Mouse (Mus musculus): ENCODE data around the gene Abcg1. TPM values are rescaled to one million over a fixed set of nuclear protein-coding genes. Genes with fewer than 3 reads are reported as not detected.

Abcg1 gene
- polyA plus RNA-seq, 1 experiment from 2014 or later: 10.1 TPM

GRCm38 (mm10) chr17:31024782-31025125, 32.7 kb upstream of the Abcg1 start:
- Histone ChIP-seq H3K36me3 (ENCODE audit: control insufficient read depth, insufficient read depth, low read length) (no peaks in the 10 kb centered on the region), H3K9me3 (ENCODE audit: control insufficient read depth, low read length) (no peaks in the 10 kb centered on the region), H3K4me2 (ENCODE audit: low read depth, low read length, severe bottlenecking) (no peak overlapping the region), H3K9ac (ENCODE audit: low read length) (no peak overlapping the region), H3K4me1 (replicated peaks; ENCODE audit: control insufficient read depth, insufficient read depth, low read length) (no peaks in the 10 kb centered on the region), H3K4me3 (ENCODE audit: low read depth, low read length) (no peak overlapping the region), H3K27ac (ENCODE audit: low read depth, low read length) (no peak overlapping the region), H3K27me3 (ENCODE audit: control insufficient read depth, insufficient read depth, low read length) (no peaks in the 10 kb centered on the region)
- ATAC-seq (replicated peaks; ENCODE audit: low FRiP score): no peak
- 86% methylated on average over 5 of the region's 5 CpGs for WGBS
- no peak for DNase-seq (ENCODE audit: low spot score)

DNA sequence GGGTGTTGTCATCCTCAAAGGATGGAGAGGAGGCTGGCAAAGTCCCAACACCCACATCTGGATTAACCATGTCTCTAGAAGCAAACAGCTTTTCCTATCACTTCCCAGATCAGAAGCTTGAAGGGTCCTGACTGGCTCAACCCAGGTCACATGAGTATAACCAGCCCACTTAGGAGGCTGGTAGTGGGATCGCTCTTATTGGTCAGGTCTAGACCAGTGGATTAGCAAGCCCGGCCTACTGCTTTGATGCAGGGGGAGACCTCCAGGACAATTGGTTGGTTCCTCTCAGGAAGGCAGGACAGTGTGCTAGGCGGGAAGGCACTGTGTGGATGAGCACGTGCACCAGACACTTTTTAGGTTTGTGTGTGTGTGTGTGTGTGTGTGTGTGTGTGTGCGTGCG, 30.5 kb upstream of the Abcg1 start:
- no peaks in the 10 kb centered on the region for H3K36me3 ChIP-seq (ENCODE audit: control insufficient read depth, insufficient read depth, low read length)
- H3K4me3 ChIP-seq (ENCODE audit: low read depth, low read length): no peak overlapping the region
- H3K27ac ChIP-seq (ENCODE audit: low read depth, low read length): no peak overlapping the region
- 80% methylated on average over 6 of the region's 6 CpGs for WGBS
- no peaks in the 10 kb centered on the region for H3K4me1 ChIP-seq (replicated peaks; ENCODE audit: control insufficient read depth, insufficient read depth, low read length)
- ATAC-seq (replicated peaks; ENCODE audit: low FRiP score): no peak
- DNase-seq (ENCODE audit: low spot score): no peak
- H3K4me2 ChIP-seq (ENCODE audit: low read depth, low read length, severe bottlenecking): no peak overlapping the region
- H3K9me3 ChIP-seq (ENCODE audit: control insufficient read depth, low read length): no peaks in the 10 kb centered on the region; the same call in 1 of the 2 replicates
- no peak overlapping the region for H3K9ac ChIP-seq (ENCODE audit: low read length)
- H3K27me3 ChIP-seq (ENCODE audit: control insufficient read depth, insufficient read depth, low read length): no peaks in the 10 kb centered on the region

DNA sequence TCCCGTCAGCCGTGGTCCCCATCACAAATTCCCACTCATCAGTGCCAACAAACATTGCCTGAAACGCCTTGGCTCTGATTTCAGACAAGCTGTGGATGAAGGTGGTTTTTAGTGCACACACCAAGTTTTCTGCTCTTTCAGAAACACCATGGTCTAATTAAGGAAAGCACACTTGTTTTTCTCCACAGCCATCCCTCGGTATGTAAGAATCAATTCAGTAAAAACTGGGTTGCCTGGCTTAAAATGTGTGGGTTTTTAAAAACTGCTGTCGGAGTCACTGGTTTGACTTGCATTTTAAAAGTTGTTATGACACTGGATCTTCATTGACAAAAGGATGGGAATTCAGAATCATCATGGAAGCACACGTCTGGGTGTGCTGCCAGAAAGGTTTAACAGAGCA, 29.8 kb upstream of the Abcg1 start:
- Histone ChIP-seq H3K27me3 (ENCODE audit: control insufficient read depth, insufficient read depth, low read length) (no peaks in the 10 kb centered on the region), H3K4me3 (ENCODE audit: low read depth, low read length) (no peak overlapping the region), H3K27ac (ENCODE audit: low read depth, low read length) (no peak overlapping the region), H3K36me3 (ENCODE audit: control insufficient read depth, insufficient read depth, low read length) (no peaks in the 10 kb centered on the region), H3K9ac (ENCODE audit: low read length) (no peak overlapping the region), H3K9me3 (ENCODE audit: control insufficient read depth, low read length) (no peaks in the 10 kb centered on the region; the same call in 1 of the 2 replicates), H3K4me2 (ENCODE audit: low read depth, low read length, severe bottlenecking) (no peak overlapping the region), H3K4me1 (replicated peaks; ENCODE audit: control insufficient read depth, insufficient read depth, low read length) (no peaks in the 10 kb centered on the region)
- DNase-seq (ENCODE audit: low spot score) (no peak), ATAC-seq (replicated peaks; ENCODE audit: low FRiP score) (no peak)
- WGBS: 94% methylated on average over 6 of the region's 6 CpGs

DNA sequence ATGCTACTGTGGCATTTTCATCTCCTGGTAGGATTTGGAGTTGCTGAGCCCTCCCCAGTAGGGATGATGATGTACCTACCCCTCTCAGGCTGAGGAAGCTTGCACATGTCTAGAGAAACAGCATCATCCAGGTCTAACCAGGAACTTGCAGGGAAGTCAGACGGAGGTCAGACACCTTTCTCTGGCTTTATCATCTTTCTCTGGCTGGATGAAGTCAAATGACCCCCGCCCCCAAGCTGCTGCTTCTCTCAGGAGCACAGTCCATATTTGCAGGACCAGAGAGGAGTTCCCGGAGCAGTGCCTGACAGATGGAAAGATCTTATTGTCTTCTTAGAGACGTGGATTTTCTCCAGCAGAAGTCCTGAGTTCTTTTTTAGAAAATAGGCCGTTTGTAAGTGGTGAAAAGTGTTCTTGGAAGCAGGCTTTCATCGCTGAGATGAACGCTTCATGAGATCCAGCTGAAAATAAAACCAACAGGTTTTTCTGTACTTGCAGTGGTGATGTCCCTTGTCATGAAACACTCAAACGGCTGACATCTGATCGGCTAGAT, 28.6 kb upstream of the Abcg1 start:
- Histone ChIP-seq H3K4me3 (ENCODE audit: low read depth, low read length) (no peak overlapping the region), H3K9ac (ENCODE audit: low read length) (no peak overlapping the region), H3K4me1 (replicated peaks; ENCODE audit: control insufficient read depth, insufficient read depth, low read length) (no peaks in the 10 kb centered on the region; the same call in 1 of the 2 replicates), H3K36me3 (ENCODE audit: control insufficient read depth, insufficient read depth, low read length) (no peaks in the 10 kb centered on the region), H3K4me2 (ENCODE audit: low read depth, low read length, severe bottlenecking) (no peak overlapping the region), H3K9me3 (ENCODE audit: control insufficient read depth, low read length) (no peaks in the 10 kb centered on the region; the same call in 1 of the 2 replicates), H3K27me3 (ENCODE audit: control insufficient read depth, insufficient read depth, low read length) (no peaks in the 10 kb centered on the region), H3K27ac (ENCODE audit: low read depth, low read length) (no peak overlapping the region)
- 88% methylated on average over 9 of the region's 9 CpGs for WGBS
- ATAC-seq (replicated peaks; ENCODE audit: low FRiP score): no peak
- no peak for DNase-seq (ENCODE audit: low spot score)

- no peak overlapping the region for H3K27ac ChIP-seq (ENCODE audit: low read depth, low read length)
- H3K36me3 ChIP-seq (ENCODE audit: control insufficient read depth, insufficient read depth, low read length): no peaks in the 10 kb centered on the region
- WGBS: 83% methylated on average over 4 of the region's 4 CpGs
- no peak overlapping the region for H3K9ac ChIP-seq (ENCODE audit: low read length)
- no peaks in the 10 kb centered on the region; the same call in 1 of the 2 replicates for H3K9me3 ChIP-seq (ENCODE audit: control insufficient read depth, low read length)
- no peaks in the 10 kb centered on the region; the same call in 1 of the 2 replicates for H3K4me1 ChIP-seq (replicated peaks; ENCODE audit: control insufficient read depth, insufficient read depth, low read length)
- no peak overlapping the region for H3K4me3 ChIP-seq (ENCODE audit: low read depth, low read length)
- H3K27me3 ChIP-seq (ENCODE audit: control insufficient read depth, insufficient read depth, low read length): no peaks in the 10 kb centered on the region
- ATAC-seq (replicated peaks; ENCODE audit: low FRiP score) (no peak), DNase-seq (ENCODE audit: low spot score) (no peak)
- H3K4me2 ChIP-seq (ENCODE audit: low read depth, low read length, severe bottlenecking): no peak overlapping the region
Observed at GRCm38 (mm10) chr17:31029407-31029806, 28.1 kb upstream of the Abcg1 start.

DNA sequence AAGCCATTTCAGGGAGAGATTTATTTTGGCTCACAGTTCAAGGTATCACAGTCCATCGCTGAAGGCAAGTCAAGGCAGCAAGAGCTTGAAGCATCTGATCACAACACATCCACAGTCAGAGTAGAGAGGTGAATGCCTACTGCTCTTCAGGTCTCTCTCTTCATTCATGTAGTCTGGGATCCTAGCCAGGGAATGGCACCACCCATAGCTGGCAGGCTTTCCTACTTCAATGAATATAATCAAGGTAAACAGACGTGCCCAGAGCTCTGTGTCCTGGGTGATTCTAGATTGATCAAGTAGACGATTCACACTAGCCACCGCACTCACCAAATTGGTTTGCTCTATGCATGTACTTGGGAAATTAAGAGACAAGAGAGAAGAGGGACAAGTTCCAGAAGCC, 25.1 kb upstream of the Abcg1 start:
- no peak overlapping the region for H3K4me3 ChIP-seq (ENCODE audit: low read depth, low read length)
- H3K27me3 ChIP-seq (ENCODE audit: control insufficient read depth, insufficient read depth, low read length): no peaks in the 10 kb centered on the region
- H3K36me3 ChIP-seq (ENCODE audit: control insufficient read depth, insufficient read depth, low read length): no peaks in the 10 kb centered on the region
- H3K9ac ChIP-seq (ENCODE audit: low read length): no peak overlapping the region
- DNase-seq (ENCODE audit: low spot score) (no peak), ATAC-seq (replicated peaks; ENCODE audit: low FRiP score) (no peak)
- H3K4me1 ChIP-seq (replicated peaks; ENCODE audit: control insufficient read depth, insufficient read depth, low read length): no peaks in the 10 kb centered on the region; the same call in 1 of the 2 replicates
- no peak overlapping the region for H3K27ac ChIP-seq (ENCODE audit: low read depth, low read length)
- no peak overlapping the region for H3K4me2 ChIP-seq (ENCODE audit: low read depth, low read length, severe bottlenecking)
- H3K9me3 ChIP-seq (ENCODE audit: control insufficient read depth, low read length): no peaks in the 10 kb centered on the region; the same call in 1 of the 2 replicates
- WGBS: 94% methylated on average over 4 of the region's 4 CpGs

DNA sequence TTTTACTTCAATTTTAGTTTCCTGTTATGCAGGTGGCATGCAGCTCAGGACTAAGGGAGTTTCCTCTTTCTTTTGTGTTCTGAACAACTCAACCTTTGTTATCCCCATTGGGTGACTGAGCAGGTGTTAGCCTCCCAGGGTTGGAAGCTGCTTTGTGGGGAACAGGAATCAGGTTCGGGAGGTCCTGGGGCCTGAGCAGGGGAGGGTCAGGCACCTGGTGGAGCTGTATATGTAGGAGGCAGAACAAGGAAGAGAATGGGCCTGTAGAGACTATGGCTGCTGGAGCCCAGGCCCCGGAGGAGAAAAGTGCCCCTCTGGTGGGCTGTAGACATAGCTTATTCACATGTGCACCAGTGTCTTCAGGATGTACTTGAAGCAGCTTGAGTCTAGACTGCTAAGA, 24.2 kb upstream of the Abcg1 start:
- no peak overlapping the region for H3K4me2 ChIP-seq (ENCODE audit: low read depth, low read length, severe bottlenecking)
- H3K27me3 ChIP-seq (ENCODE audit: control insufficient read depth, insufficient read depth, low read length): no peaks in the 10 kb centered on the region
- no peaks in the 10 kb centered on the region for H3K36me3 ChIP-seq (ENCODE audit: control insufficient read depth, insufficient read depth, low read length)
- H3K9ac ChIP-seq (ENCODE audit: low read length): no peak overlapping the region
- H3K9me3 ChIP-seq (ENCODE audit: control insufficient read depth, low read length): no peaks in the 10 kb centered on the region; the same call in 1 of the 2 replicates
- no peaks in the 10 kb centered on the region; the same call in 1 of the 2 replicates for H3K4me1 ChIP-seq (replicated peaks; ENCODE audit: control insufficient read depth, insufficient read depth, low read length)
- WGBS: 74% methylated on average over 2 of the region's 2 CpGs
- no peak overlapping the region for H3K4me3 ChIP-seq (ENCODE audit: low read depth, low read length)
- DNase-seq (ENCODE audit: low spot score) (no peak), ATAC-seq (replicated peaks; ENCODE audit: low FRiP score) (no peak)
- no peak overlapping the region for H3K27ac ChIP-seq (ENCODE audit: low read depth, low read length)

- no peak for DNase-seq (ENCODE audit: low spot score)
- whole genome bisulfite sequencing: 47% methylated on average over 5 of the region's 5 CpGs
- Histone ChIP-seq H3K4me2 (ENCODE audit: low read depth, low read length, severe bottlenecking) (no peak overlapping the region), H3K4me1 (replicated peaks; ENCODE audit: control insufficient read depth, insufficient read depth, low read length) (no peaks in the 10 kb centered on the region; the same call in 1 of the 2 replicates), H3K27me3 (ENCODE audit: control insufficient read depth, insufficient read depth, low read length) (no peaks in the 10 kb centered on the region), H3K9me3 (ENCODE audit: control insufficient read depth, low read length) (no peaks in the 10 kb centered on the region; the same call in 1 of the 2 replicates), H3K27ac (ENCODE audit: low read depth, low read length) (no peak overlapping the region), H3K9ac (ENCODE audit: low read length) (no peak overlapping the region), H3K4me3 (ENCODE audit: low read depth, low read length) (no peak overlapping the region), H3K36me3 (ENCODE audit: control insufficient read depth, insufficient read depth, low read length) (no peaks in the 10 kb centered on the region)
- ATAC-seq (replicated peaks; ENCODE audit: low FRiP score): no peak
Observed at GRCm38 (mm10) chr17:31034165-31034564, 23.3 kb upstream of the Abcg1 start.

DNA sequence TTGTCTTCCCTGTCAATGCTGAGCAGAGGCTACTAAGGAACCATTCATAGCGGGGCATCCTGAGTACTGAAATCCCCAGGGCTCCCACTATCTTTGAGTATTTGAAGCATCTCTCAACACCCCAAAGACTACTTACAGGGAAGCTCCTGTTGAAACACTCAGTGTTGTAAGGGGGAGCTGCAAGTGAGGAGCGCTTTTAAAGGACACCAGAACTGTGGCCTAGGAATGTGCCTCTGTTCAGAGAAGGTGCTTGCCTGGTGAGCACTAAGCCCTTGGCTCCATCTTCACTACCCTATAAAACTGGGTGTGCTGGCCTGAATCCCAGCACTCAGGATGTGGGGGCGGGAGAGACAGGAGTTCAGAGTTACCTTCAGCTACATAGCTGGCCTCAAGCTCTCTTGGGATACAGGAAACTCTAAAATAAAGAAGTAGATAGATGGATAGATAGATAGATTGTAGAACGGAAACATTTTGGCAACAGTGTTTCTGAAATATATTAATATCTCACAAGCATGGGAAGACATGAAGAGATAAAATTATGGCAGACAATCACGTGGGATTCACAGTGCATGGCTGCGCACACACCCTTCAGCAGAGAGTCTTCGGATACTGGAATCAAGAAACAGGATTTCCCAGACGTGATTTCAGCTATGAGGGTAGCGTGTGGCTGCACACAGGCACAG, 22.7 kb upstream of the Abcg1 start:
- Histone ChIP-seq H3K9ac (ENCODE audit: low read length) (no peak overlapping the region), H3K36me3 (ENCODE audit: control insufficient read depth, insufficient read depth, low read length) (no peaks in the 10 kb centered on the region), H3K4me1 (replicated peaks; ENCODE audit: control insufficient read depth, insufficient read depth, low read length) (no peaks in the 10 kb centered on the region; the same call in 1 of the 2 replicates), H3K27ac (ENCODE audit: low read depth, low read length) (no peak overlapping the region), H3K27me3 (ENCODE audit: control insufficient read depth, insufficient read depth, low read length) (no peaks in the 10 kb centered on the region), H3K9me3 (ENCODE audit: control insufficient read depth, low read length) (no peaks in the 10 kb centered on the region; the same call in 1 of the 2 replicates), H3K4me3 (ENCODE audit: low read depth, low read length) (no peak overlapping the region), H3K4me2 (ENCODE audit: low read depth, low read length, severe bottlenecking) (no peak overlapping the region)
- 90% methylated on average over 9 of the region's 9 CpGs for WGBS
- ATAC-seq (replicated peaks; ENCODE audit: low FRiP score) (no peak), DNase-seq (ENCODE audit: low spot score) (no peak)

Measured in forebrain, embryonic 11.5 days (tissue).